Mouse (Mus musculus): ENCODE results near the gene Smad3.
A peak's percentile ranks its signal among the peaks of the same experiment; 100 is the strongest.

Smad3 gene

GRCm38 (mm10) chr9:63699145-63699544 is 58.6 kb downstream of the Smad3 start:
- DNase-seq (ENCODE audit: low spot score): no peak

GRCm38 (mm10) chr9:63698320-63699045 is 59.3 kb downstream of the Smad3 start:
- DNase-seq (ENCODE audit: low spot score): peak; percentile 67

DNA sequence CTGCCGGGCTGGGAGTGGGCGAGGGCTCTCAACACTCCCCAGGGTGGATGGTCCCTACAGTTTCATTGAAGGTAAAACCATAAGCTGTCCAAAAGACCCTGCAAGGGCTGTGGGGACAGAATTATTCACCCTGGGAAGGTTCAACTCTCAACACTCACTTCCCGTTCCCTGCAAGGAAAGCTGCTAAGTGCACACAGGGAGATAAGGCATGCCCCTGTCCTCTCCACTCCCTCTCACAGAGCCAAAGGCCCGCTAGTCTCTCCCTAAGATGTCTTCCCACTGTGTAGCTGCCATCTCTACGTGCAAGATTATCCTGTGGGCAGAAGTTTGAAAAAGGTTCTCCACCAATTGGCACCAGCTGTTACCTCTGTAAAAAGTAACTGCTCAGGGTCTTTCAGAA is 60.2 kb downstream of the Smad3 start:
- DNase-seq (ENCODE audit: low spot score): no peak

DNA sequence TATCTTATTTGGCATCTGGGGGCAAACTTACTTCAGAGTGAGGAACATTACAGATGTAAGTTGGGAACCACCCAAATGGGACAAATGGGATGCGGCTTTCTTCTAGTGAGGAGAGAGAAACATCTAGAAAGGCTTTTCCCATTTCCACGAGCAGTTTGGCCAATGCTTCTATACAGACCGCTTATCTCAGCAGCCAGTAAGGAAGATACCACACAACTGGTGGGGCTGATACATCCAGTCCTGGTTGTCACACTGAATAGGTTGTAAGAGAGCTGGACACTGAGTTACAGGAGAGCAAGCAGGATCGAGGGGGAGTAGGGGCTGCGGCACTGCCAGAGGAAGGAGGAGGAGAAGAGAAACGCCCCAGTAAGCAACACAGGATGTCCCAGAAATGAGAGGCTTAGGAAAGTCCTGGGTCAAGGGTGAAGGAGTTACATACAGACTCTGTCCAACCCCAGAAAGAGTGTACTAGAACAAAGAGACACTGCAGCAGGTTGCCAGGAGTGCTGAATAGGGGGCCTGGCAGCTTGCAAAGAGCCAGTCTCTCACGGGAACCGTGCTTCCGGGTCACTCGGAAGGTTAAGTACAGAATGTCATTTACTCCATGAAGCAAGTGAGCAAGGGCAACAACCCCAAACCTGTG is 61.2 kb downstream of the Smad3 start:
- DNase-seq (ENCODE audit: low spot score): no peak

GRCm38 (mm10) chr9:63691960-63692359 is 65.8 kb downstream of the Smad3 start:
- no peak for DNase-seq (ENCODE audit: low spot score)

GRCm38 (mm10) chr9:63690511-63690910 is 67.3 kb downstream of the Smad3 start:
- DNase-seq (ENCODE audit: low spot score): no peak

- DNase-seq (ENCODE audit: low spot score): peak; percentile 65
Measured at GRCm38 (mm10) chr9:63687413-63688015, 70.3 kb downstream of the Smad3 start.

DNA sequence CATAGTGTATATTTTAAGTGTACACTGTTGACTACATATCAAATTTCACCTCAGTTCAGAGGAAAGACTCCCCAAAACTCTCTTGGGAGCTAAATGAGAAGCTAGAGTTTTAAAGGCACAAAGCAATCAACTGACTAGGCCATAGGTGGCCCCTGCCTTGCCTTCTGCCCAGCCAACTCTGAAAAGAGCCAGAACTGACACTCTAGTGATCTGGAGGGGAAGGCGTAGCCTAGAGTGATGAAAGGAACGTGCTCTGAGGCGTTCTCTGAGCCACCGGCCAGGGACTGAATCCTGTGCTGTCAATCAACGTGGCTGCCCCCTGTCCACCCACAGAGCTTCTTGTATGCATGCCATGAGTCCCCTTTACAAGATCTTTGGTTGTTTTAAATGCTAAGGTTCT is 72.4 kb downstream of the Smad3 start:
- DNase-seq (ENCODE audit: low spot score): no peak

DNA sequence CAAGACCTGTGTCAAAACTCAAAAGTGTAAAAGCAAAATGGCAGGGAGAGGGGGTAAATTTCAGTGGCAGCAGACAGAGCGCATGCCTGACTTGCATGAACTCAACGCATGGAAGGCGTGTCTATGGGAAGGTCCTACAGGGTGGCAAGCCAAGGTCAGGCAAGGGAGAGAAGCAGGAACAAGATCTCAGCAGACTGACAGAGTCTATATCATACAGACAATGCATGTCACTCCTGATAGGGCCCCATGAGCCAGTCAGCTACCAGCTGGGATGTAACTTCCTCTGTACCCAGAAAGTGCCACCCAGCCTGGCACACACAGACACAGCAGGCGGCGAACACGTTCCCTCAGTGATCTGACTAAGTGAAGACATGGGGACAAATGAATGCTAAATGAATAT is 73.5 kb downstream of the Smad3 start:
- DNase-seq (ENCODE audit: low spot score): no peak

- DNase-seq (ENCODE audit: low spot score): no peak
Measured at GRCm38 (mm10) chr9:63682943-63683342, 74.9 kb downstream of the Smad3 start.

DNA sequence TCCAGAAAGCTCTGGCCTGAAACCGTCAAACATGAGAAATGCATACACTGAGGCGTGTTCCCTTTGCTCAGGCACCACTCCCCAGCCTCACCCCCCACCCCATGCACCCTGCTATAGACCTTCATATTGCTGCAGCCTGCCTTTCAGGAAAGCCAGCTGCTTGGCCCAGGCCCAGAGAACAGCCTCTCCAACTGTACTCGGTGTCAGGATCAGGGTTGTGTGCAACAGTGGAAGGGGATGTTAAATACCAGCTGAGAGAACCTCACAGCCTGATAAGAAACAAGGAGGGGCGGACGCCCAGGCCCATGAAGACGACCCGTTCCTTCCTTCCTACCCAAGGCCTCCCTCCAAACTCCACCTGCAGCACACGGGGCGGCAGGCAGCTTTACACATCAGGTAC is 75.5 kb downstream of the Smad3 start:
- no peak for DNase-seq (ENCODE audit: low spot score)

DNA sequence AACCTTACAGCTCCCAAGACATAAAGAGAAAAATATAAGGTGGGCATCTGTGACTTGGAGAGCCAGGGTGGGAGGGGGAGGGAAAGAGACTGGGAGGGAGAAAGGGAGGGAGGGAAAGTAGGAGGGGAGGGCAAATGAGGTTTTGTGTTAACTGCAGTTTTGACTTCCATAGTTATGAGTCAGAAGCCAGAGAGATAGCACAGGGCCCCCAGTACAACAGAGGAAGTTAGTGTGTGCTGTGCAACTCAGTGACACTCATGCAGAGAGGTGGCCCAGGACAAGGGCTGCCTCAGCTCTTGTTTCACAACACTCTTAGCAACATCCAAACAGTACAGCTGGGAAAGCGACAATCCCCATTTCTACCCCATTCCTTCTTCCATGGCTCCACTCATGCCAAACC is 79.7 kb downstream of the Smad3 start:
- DNase-seq (ENCODE audit: low spot score): no peak

- no peak for DNase-seq (ENCODE audit: low spot score)
Measured at GRCm38 (mm10) chr9:63677621-63678020, 80.2 kb downstream of the Smad3 start.

- DNase-seq (ENCODE audit: low spot score): no peak
Measured at GRCm38 (mm10) chr9:63674613-63675012, 83.2 kb downstream of the Smad3 start.

GRCm38 (mm10) chr9:63673494-63673805 is 84.3 kb downstream of the Smad3 start:
- no peak for DNase-seq (ENCODE audit: low spot score)

DNA sequence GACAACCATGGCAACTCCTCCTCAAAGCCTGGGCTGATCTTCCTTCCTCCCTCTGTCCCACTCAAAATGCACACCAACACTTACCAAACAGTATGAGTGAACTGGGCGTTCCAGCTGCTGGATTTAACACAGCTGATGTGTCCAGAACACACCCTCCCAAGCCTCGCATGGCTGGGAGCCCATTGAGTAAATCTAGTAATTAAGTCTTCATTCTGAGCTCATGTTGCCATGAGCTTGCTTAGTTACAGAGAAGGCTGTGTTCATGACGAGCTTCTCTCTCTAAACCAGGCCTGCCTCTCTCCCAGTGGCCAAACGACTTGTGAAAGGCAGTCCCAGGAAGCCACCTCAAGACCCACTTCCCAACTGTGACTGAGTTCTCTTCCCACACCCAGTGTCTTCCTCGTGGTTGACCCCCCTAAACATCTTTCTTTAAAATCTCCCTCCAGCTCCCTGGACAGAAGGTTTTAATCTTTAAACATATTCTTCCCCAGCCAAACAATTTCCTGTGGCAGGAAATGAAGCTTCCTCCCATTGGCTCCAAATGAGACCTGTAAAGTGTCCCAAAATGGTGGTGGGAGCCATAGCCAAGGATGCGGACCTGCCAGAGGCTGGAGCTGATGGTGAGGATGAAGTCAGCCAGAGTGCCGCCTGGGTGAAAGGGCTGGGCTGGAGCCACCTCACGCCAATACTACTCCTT is 84.8 kb downstream of the Smad3 start:
- DNase-seq (ENCODE audit: low spot score): no peak

DNA sequence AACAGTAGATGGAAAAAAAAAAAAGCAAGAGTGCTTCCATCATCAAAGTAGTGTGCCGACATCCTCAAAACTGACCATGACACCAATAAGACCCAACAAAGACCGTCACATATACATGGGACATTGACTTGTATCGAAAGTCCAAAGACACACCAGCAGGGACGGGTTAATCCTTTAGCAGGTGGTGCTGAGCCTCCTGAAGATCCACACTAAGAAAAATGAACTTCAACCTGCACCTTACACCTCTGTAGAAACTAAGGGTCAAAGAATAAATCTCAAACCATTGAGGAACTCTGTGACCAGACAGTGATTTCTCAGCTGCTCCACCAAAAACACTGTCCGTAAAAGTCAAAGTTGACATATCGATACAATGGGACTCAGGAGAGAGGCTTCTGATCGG is 88.0 kb downstream of the Smad3 start:
- DNase-seq (ENCODE audit: low spot score): no peak

DNA sequence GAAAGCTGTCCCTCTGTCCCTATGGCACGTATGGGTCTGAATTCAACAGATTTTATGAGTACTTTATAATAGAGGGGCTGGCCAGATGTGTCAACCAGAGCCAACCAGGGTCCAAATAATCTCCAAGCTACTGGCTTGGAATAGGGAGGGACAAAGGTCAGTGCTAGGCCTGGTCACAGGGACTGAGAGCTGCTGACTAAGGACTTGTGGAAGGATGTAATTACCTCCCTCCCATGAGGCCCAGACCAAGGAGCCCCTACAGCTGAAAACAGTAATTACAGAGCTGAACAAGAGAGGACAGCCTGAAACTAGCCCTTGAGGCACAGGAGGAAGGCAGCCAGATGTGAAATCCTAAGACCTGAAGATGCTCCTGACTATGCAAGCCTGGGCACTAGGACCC is 89.2 kb downstream of the Smad3 start:
- DNase-seq (ENCODE audit: low spot score): no peak

DNA sequence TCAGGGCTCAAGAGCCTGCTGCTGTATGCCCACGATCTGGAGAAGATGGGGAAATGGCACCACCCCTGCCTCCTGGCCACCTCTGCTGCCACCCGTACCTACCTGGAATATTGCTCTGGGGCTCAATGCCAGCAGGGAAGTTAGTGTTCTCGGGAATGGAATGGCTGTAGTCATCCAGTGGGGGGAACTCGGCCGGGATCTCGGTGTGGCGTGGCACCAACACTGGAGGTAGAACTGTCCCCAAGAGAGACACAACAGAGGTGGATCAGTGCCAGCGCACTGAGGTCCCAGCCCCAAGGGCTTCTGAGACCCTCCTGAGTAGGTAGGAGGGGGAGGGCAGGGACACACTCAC is 90.4 kb downstream of the Smad3 start:
- DNase-seq (ENCODE audit: low spot score): no peak

GRCm38 (mm10) chr9:63666612-63667372 is 91.0 kb downstream of the Smad3 start:
- no peak for DNase-seq (ENCODE audit: low spot score)

- DNase-seq (ENCODE audit: low spot score): no peak
Measured at GRCm38 (mm10) chr9:63664792-63665646, 92.8 kb downstream of the Smad3 start.
